Mouse (Mus musculus): ENCODE data around the gene Gsto2.
"Not testable (repeated sequence)": the region's sequence is repeated elsewhere in the genome, so short reads cannot be mapped to it uniquely, and the experiment has no call there.

DNA sequence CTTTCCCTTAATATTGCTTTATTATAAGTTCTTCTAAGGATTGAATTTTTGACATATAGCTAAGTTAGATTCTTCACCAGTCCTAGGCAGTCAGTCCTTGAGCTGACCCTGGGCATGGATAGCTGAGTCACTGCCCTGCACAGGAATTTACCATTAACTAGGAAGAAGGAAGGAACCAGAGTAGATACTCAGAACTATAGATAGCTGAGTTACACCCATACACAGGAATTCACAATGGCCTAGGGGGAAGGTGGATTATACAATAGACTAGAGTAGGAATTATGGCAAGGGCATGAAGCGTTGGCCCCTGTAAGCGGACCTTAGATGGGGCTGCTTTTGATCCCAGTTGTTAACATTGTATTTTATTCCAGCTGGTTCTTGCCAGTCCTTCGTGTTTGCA is 13.2 kb upstream of the Gsto2 start:
- not testable (repeated sequence) for TF ChIP-seq TAL1, GATA1 (IDR thresholded peaks at IDR 0.05; ENCODE audit: low read length)

Data from erythroblast, embryonic 14.5 days (primary cell).